Mouse (Mus musculus): ENCODE results near the gene Qrich2. TPM values are rescaled to one million over a fixed set of nuclear protein-coding genes. Genes with fewer than 3 reads are reported as not detected.
"Not testable (repeated sequence)": the region's sequence is repeated elsewhere in the genome, so short reads cannot be mapped to it uniquely, and the experiment has no call there.

Qrich2 gene
- not detected for total RNA-seq (2021)

GRCm38 (mm10) chr11:116466141-116466540 is at the start of gene Qrich2:
TSS of gene Qrich2 (minus strand) at chr11:116466241.
- no peak for DNase-seq
- intact Hi-C loops (cut with DNase I), result no loop called here

- intact Hi-C loops (cut with DNase I), result no loop called here
Observed at GRCm38 (mm10) chr11:116515330-116516020, 49.4 kb upstream of the Qrich2 start.

GRCm38 (mm10) chr11:116513531-116514038 is 47.5 kb upstream of the Qrich2 start:
- DNase-seq, result no peak
- intact Hi-C loops (cut with DNase I), result no loop called here

More at GRCm38 (mm10) chr11:116515330-116516020, 49.4 kb upstream of the Qrich2 start:
- no peak for DNase-seq

- intact Hi-C loops (cut with DNase I), result no loop called here
- DNase-seq, result no peak
Observed at GRCm38 (mm10) chr11:116512987-116513386, 46.9 kb upstream of the Qrich2 start.

GRCm38 (mm10) chr11:116512154-116512553 is 46.1 kb upstream of the Qrich2 start:
- intact Hi-C loops (cut with DNase I), result no loop called here

GRCm38 (mm10) chr11:116511301-116511868 is 45.3 kb upstream of the Qrich2 start:
- DNase-seq, result no peak
- intact Hi-C loops (cut with DNase I), result no loop called here

More at GRCm38 (mm10) chr11:116512154-116512553, 46.1 kb upstream of the Qrich2 start:
- DNase-seq, result no peak

- intact Hi-C loops (cut with DNase I), result no loop called here
- no peak for DNase-seq
Observed at GRCm38 (mm10) chr11:116508689-116509088, 42.6 kb upstream of the Qrich2 start.

GRCm38 (mm10) chr11:116506151-116506875 is 40.3 kb upstream of the Qrich2 start:
- intact Hi-C loops (cut with DNase I), result no loop called here
- no peak for DNase-seq

GRCm38 (mm10) chr11:116505573-116505972 is 39.5 kb upstream of the Qrich2 start:
- DNase-seq, result no peak
- intact Hi-C loops (cut with DNase I), result no loop called here

GRCm38 (mm10) chr11:116504516-116504915 is 38.5 kb upstream of the Qrich2 start:
- intact Hi-C loops (cut with DNase I), result loop anchor here (5.0 kb wide), 1 partner anchor 123 kb away; the partner anchor contains the start of gene Rhbdf2
- DNase-seq, result peak in 1 of 2 experiments; percentile 48

- DNase-seq, result peak; percentile 45 to 71
- intact Hi-C loops (cut with DNase I), result loop anchor here (1.0 to 5.0 kb wide), 2 partner anchors 33 to 126 kb away; partner anchors contain the start of gene Rhbdf2
Observed at GRCm38 (mm10) chr11:116501005-116501746, 35.1 kb upstream of the Qrich2 start.

- DNase-seq, result no peak
- intact Hi-C loops (cut with DNase I), result no loop called here
Observed at GRCm38 (mm10) chr11:116499018-116499417, 33.0 kb upstream of the Qrich2 start.

GRCm38 (mm10) chr11:116498596-116498995 is 32.6 kb upstream of the Qrich2 start:
- intact Hi-C loops (cut with DNase I), result no loop called here
- DNase-seq, result no peak

- DNase-seq, result no peak
- intact Hi-C loops (cut with DNase I), result no loop called here
Observed at GRCm38 (mm10) chr11:116497313-116497712, 31.3 kb upstream of the Qrich2 start.

GRCm38 (mm10) chr11:116494474-116495174 is 28.6 kb upstream of the Qrich2 start:
- DNase-seq, result peak; percentile 91
- intact Hi-C loops (cut with DNase I), result no loop called here

GRCm38 (mm10) chr11:116493795-116494252 is 27.8 kb upstream of the Qrich2 start, which contains the start of gene Prpsap1:
TSS of gene Prpsap1 (minus strand) at chr11:116494202.
- intact Hi-C loops (cut with DNase I), result no loop called here
- peak; percentile 60 to 68 for DNase-seq

GRCm38 (mm10) chr11:116493191-116493590 is 27.1 kb upstream of the Qrich2 start:
- DNase-seq, result no peak
- intact Hi-C loops (cut with DNase I), result no loop called here

- DNase-seq; intact Hi-C loops (cut with DNase I): not testable (repeated sequence)
Observed at GRCm38 (mm10) chr11:116492507-116492906, 26.5 kb upstream of the Qrich2 start.

GRCm38 (mm10) chr11:116491338-116491737 is 25.3 kb upstream of the Qrich2 start:
- no peak for DNase-seq
- intact Hi-C loops (cut with DNase I), result no loop called here
